Mouse (Mus musculus): Measurements from ENCODE around the gene Nxf1.

DNA sequence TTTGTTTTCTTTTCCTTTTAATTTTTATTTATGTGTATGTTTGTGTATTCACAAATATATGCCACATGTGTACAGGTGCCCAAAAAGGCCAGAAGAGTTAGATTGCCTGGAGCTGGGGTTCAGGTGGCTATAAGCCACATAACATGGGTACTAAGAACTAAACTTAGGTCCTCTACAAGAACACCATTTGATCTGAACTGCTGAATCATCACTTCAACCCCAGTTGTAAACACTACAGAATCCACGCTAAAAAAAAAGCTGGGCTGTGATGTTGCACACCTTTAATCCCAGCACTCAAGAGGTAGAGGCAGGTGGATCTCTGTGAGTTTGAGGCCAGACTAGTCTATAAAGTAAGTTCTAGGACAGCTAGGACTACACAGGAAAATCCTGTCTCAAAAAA, 35.5 kb upstream of the Nxf1 start:
- no peak for TF ChIP-seq EP300 (IDR thresholded peaks at IDR 0.05)
- TF ChIP-seq CTCF (IDR thresholded peaks at IDR 0.05): no peak

Measured in lung, postnatal 0 days (tissue).